Mouse (Mus musculus) heart, embryonic 11.5 days (tissue): Measurements from ENCODE around the gene Cfap58. TPM values are rescaled to one million over a fixed set of nuclear protein-coding genes. Genes with fewer than 3 reads are reported as not detected.

Source experiments
- ATAC-seq: fragments of 200-750 bp; cut with Nextera tagmentation; replicated peaks from 2 replicates; pipeline ENCODE4 v1.8.0; 2017; ENCODE audit warnings: moderate library complexity; ENCODE audit not compliant: insufficient number of reproducible peaks, low FRiP score, low TSS enrichment
- H3K27ac ChIP-seq: fragments of 300-500 bp; sonication (generic); 2 replicates; pipeline ENCODE4 v1.5.1; 2014; ENCODE audit warnings: mild to moderate bottlenecking, low read depth, low read length
- H3K27me3 ChIP-seq: fragments of 300-500 bp; sonication (generic); 2 replicates; pipeline ENCODE4 v1.6.1; 2014; ENCODE audit warnings: mild to moderate bottlenecking, low read length, mixed read lengths; ENCODE audit not compliant: control insufficient read depth, insufficient read depth
- H3K36me3 ChIP-seq: fragments of 300-500 bp; sonication (generic); 2 replicates; pipeline ENCODE4 v1.6.1; 2014; ENCODE audit warnings: mild to moderate bottlenecking, low read length, moderate library complexity, mixed read lengths; ENCODE audit not compliant: control insufficient read depth, insufficient read depth
- H3K4me1 ChIP-seq: fragments of 300-500 bp; sonication (generic); 2 replicates; pipeline ENCODE4 v1.6.1; 2014; ENCODE audit warnings: low read length; ENCODE audit not compliant: control insufficient read depth, insufficient read depth
- H3K4me2 ChIP-seq: fragments of 300-500 bp; sonication (generic); 2 replicates; pipeline ENCODE4 v1.6.1; 2014; ENCODE audit warnings: mild to moderate bottlenecking, moderate library complexity
- H3K4me3 ChIP-seq: fragments of 300-500 bp; sonication (generic); 2 replicates; pipeline ENCODE4 v1.5.1; 2014; ENCODE audit warnings: low read depth, low read length
- H3K9ac ChIP-seq: fragments of 300-500 bp; sonication (generic); 2 replicates; pipeline ENCODE4 v1.6.1; 2014; ENCODE audit warnings: mild to moderate bottlenecking, low read depth, low read length, moderate library complexity
- H3K9me3 ChIP-seq: fragments of 300-500 bp; sonication (generic); replicated peaks from 2 replicates; pipeline ENCODE4 v1.6.1; 2016; ENCODE audit warnings: low read length; ENCODE audit not compliant: control insufficient read depth
- WGBS: fragments of 180-500 bp; shearing (Covaris S2); extraction: QIAGEN DNeasy Blood & Tissue Kit; methylation state at CpG from one replicate; pipeline ENCODE4 v1.1.7; 2014; ENCODE audit not compliant: insufficient replicate concordance; 5-methylcytosine and 5-hydroxymethylcytosine counted together
- polyA plus RNA-seq: library from polyadenylated mRNA; unstranded; fragments of >200 nt; fragmentation: Nextera tagmentation; extraction: Ambion mirVana; gene quantifications from 2 replicates; pipeline ENCODE4 v1.2.1, GENCODE M21; 2014

Cfap58 gene
- polyA plus RNA-seq, 1 experiment from 2014 or later, result 0.16 TPM

GRCm38 (mm10) chr19:47919966-47920375 lies 17.5 kb upstream of the Cfap58 start:
- Histone ChIP-seq H3K9me3 (no peaks in the 10 kb centered on the region), H3K4me2 (peak overlapping the region; percentile 86), H3K4me3 (peak overlapping the region; percentile 68), H3K27ac (peak overlapping the region; percentile 92), H3K9ac (peak overlapping the region; percentile 89), H3K27me3 (no peaks in the 10 kb centered on the region), H3K36me3 (no peaks in the 10 kb centered on the region), H3K4me1 (peaks cover 13% of the 10 kb centered on the region)
- WGBS, result 4% methylated on average over 8 of the region's 8 CpGs
- peak; percentile 55 for ATAC-seq

- no peak for ATAC-seq
- WGBS, result 73% methylated on average over 7 of the region's 7 CpGs
- Histone ChIP-seq H3K27me3 (no peaks in the 10 kb centered on the region), H3K9me3 (no peaks in the 10 kb centered on the region), H3K4me2 (no peak overlapping the region), H3K4me3 (no peak overlapping the region), H3K27ac (no peak overlapping the region), H3K36me3 (no peaks in the 10 kb centered on the region), H3K4me1 (no peaks in the 10 kb centered on the region), H3K9ac (no peak overlapping the region)
Observed at GRCm38 (mm10) chr19:47925819-47926218, 11.7 kb upstream of the Cfap58 start.

GRCm38 (mm10) chr19:47927032-47927431 lies 10.4 kb upstream of the Cfap58 start:
- H3K4me1 ChIP-seq, result no peaks in the 10 kb centered on the region
- no peak overlapping the region for H3K27ac ChIP-seq
- no peak for ATAC-seq
- no peak overlapping the region for H3K4me3 ChIP-seq
- H3K36me3 ChIP-seq, result no peaks in the 10 kb centered on the region
- H3K9ac ChIP-seq, result no peak overlapping the region
- 68% methylated on average over 2 of the region's 2 CpGs for WGBS
- no peaks in the 10 kb centered on the region for H3K9me3 ChIP-seq
- no peaks in the 10 kb centered on the region for H3K27me3 ChIP-seq
- H3K4me2 ChIP-seq, result no peak overlapping the region

- H3K9ac ChIP-seq, result no peak overlapping the region
- no peak overlapping the region for H3K4me2 ChIP-seq
- no peaks in the 10 kb centered on the region for H3K4me1 ChIP-seq
- 70% methylated on average over 4 of the region's 4 CpGs for whole genome bisulfite sequencing
- H3K36me3 ChIP-seq, result no peaks in the 10 kb centered on the region
- H3K9me3 ChIP-seq, result no peaks in the 10 kb centered on the region
- no peak overlapping the region for H3K27ac ChIP-seq
- no peaks in the 10 kb centered on the region for H3K27me3 ChIP-seq
- no peak overlapping the region for H3K4me3 ChIP-seq
- ATAC-seq, result no peak
Observed at GRCm38 (mm10) chr19:47929043-47929442, 8.4 kb upstream of the Cfap58 start.

GRCm38 (mm10) chr19:47931982-47932638 lies 5.4 kb upstream of the Cfap58 start:
- no peak for ATAC-seq
- no peak overlapping the region for H3K4me3 ChIP-seq
- H3K36me3 ChIP-seq, result no peaks in the 10 kb centered on the region
- no peak overlapping the region for H3K27ac ChIP-seq
- 41% methylated on average over 7 of the region's 7 CpGs for WGBS
- no peaks in the 10 kb centered on the region for H3K9me3 ChIP-seq
- no peaks in the 10 kb centered on the region for H3K27me3 ChIP-seq
- no peak overlapping the region for H3K4me2 ChIP-seq
- H3K4me1 ChIP-seq, result no peaks in the 10 kb centered on the region
- H3K9ac ChIP-seq, result no peak overlapping the region

- H3K4me1 ChIP-seq, result peaks cover 5% of the 10 kb centered on the region; the same call in 1 of the 2 replicates
- H3K27me3 ChIP-seq, result peaks cover 5% of the 10 kb centered on the region; the same call in 1 of the 2 replicates
- H3K27ac ChIP-seq, result no peak overlapping the region
- no peak overlapping the region for H3K4me2 ChIP-seq
- no peaks in the 10 kb centered on the region for H3K9me3 ChIP-seq
- no peak for ATAC-seq
- H3K4me3 ChIP-seq, result no peak overlapping the region
- H3K9ac ChIP-seq, result no peak overlapping the region
- WGBS, result 84% methylated on average over 8 of the region's 8 CpGs
- H3K36me3 ChIP-seq, result no peaks in the 10 kb centered on the region
Observed at GRCm38 (mm10) chr19:47934146-47934545, 3.3 kb upstream of the Cfap58 start.

- Histone ChIP-seq H3K4me3 (no peak overlapping the region), H3K27me3 (peaks cover 5% of the 10 kb centered on the region; the same call in 1 of the 2 replicates), H3K27ac (no peak overlapping the region), H3K4me1 (peaks cover 5% of the 10 kb centered on the region; the same call in 1 of the 2 replicates), H3K36me3 (no peaks in the 10 kb centered on the region), H3K9me3 (no peaks in the 10 kb centered on the region), H3K4me2 (no peak overlapping the region), H3K9ac (no peak overlapping the region)
- 64% methylated on average over 16 of the region's 16 CpGs for WGBS
- ATAC-seq, result no peak
Observed at GRCm38 (mm10) chr19:47934636-47935238, 2.7 kb upstream of the Cfap58 start.

- H3K27ac ChIP-seq, result no peak overlapping the region
- peaks cover 5% of the 10 kb centered on the region; the same call in 1 of the 2 replicates for H3K4me1 ChIP-seq
- H3K9ac ChIP-seq, result no peak overlapping the region
- 80% methylated on average over 6 of the region's 6 CpGs for WGBS
- H3K27me3 ChIP-seq, result peaks cover 8% of the 10 kb centered on the region; the same call in 1 of the 2 replicates
- H3K9me3 ChIP-seq, result no peaks in the 10 kb centered on the region
- H3K4me3 ChIP-seq, result no peak overlapping the region
- ATAC-seq, result no peak
- no peak overlapping the region for H3K4me2 ChIP-seq
- no peaks in the 10 kb centered on the region for H3K36me3 ChIP-seq
Observed at GRCm38 (mm10) chr19:47935530-47935929, 1.9 kb upstream of the Cfap58 start.
